Mouse (Mus musculus) thymus, postnatal 10 days (tissue): ENCODE data around the gene Fgf13.

Source experiments
- DNase-seq, 2 experiments: peaks; one replicate each; pipeline ENCODE4 v3.0.0; 2021; ENCODE audit warnings: low spot score in 2 of 2

Gene Fgf13

GRCm38 (mm10) chrX:59567695-59568431, at the start of gene Fgf13:
TSS of gene Fgf13 (minus strand) at chrX:59568071.
- DNase-seq: peak; percentile 13 to 20

GRCm38 (mm10) chrX:59606535-59606934, 38.7 kb upstream of the Fgf13 start:
- peak in 1 of 2 experiments; percentile 4 for DNase-seq

GRCm38 (mm10) chrX:59589050-59589449, 21.2 kb upstream of the Fgf13 start:
- DNase-seq: no peak

GRCm38 (mm10) chrX:59585508-59586186, 17.8 kb upstream of the Fgf13 start:
- DNase-seq: no peak

- DNase-seq: no peak
These were observed 16.2 kb upstream of the Fgf13 start for GRCm38 (mm10) chrX:59584034-59584433.

- peak; percentile 12 to 19 for DNase-seq
These were observed 811 bp downstream of the Fgf13 start for GRCm38 (mm10) chrX:59566826-59567694.

- peak; percentile 5 to 6 for DNase-seq
These were observed 1.7 kb downstream of the Fgf13 start for GRCm38 (mm10) chrX:59566017-59566679.

- no peak for DNase-seq
These were observed 19.9 kb downstream of the Fgf13 start for GRCm38 (mm10) chrX:59547931-59548330.

GRCm38 (mm10) chrX:59508273-59508672, 59.6 kb downstream of the Fgf13 start:
- no peak for DNase-seq

GRCm38 (mm10) chrX:59493388-59493787, 74.5 kb downstream of the Fgf13 start:
- DNase-seq: no peak

GRCm38 (mm10) chrX:59485426-59485825, 82.4 kb downstream of the Fgf13 start:
- no peak for DNase-seq

- no peak for DNase-seq
These were observed 165.1 kb downstream of the Fgf13 start for GRCm38 (mm10) chrX:59402596-59403285.

GRCm38 (mm10) chrX:59290916-59291411, 276.9 kb downstream of the Fgf13 start:
- no peak for DNase-seq

GRCm38 (mm10) chrX:59251576-59251975, 316.3 kb downstream of the Fgf13 start:
- no peak for DNase-seq

GRCm38 (mm10) chrX:59243752-59244151, 324.1 kb downstream of the Fgf13 start:
- DNase-seq: no peak

GRCm38 (mm10) chrX:59243176-59243575, 324.7 kb downstream of the Fgf13 start:
- no peak for DNase-seq

- DNase-seq: no peak
These were observed 326.5 kb downstream of the Fgf13 start for GRCm38 (mm10) chrX:59241460-59241747.

- no peak for DNase-seq
These were observed 327.0 kb downstream of the Fgf13 start for GRCm38 (mm10) chrX:59240683-59241459.

- DNase-seq: no peak
These were observed 347.2 kb downstream of the Fgf13 start for GRCm38 (mm10) chrX:59220675-59221074.

GRCm38 (mm10) chrX:59201146-59201545, 366.7 kb downstream of the Fgf13 start:
- no peak for DNase-seq
